Mouse (Mus musculus) megakaryocyte, embryonic 14.5 days (primary cell): Measurements from ENCODE around the gene Tst.

Experiments
- FLI1 ChIP-seq: IDR thresholded peaks from 2 replicates; pipeline ENCODE4 v1.6.1; 2012; ENCODE audit warnings: low read length, inconsistent platforms, mixed read lengths
- GATA1 ChIP-seq: IDR thresholded peaks from 3 replicates; pipeline ENCODE4 v1.6.1; 2012; ENCODE audit warnings: mixed read lengths, low read length, inconsistent platforms, borderline replicate concordance

- TF ChIP-seq GATA1 (no peak), FLI1 (no peak)
Observed at GRCm38 (mm10) chr15:78382115-78382514, 23.6 kb downstream of the Tst start.
